Mouse (Mus musculus) thymus, adult 2 months (tissue): ENCODE measurements around the gene Mgat3.

Source experiments
- CTCF ChIP-seq: fragments of 200-500 bp; IDR thresholded peaks from 2 replicates; pipeline ENCODE4 v1.5.1; 2012; ENCODE audit warnings: mild to moderate bottlenecking, control low read depth, low read length, moderate library complexity, borderline replicate concordance; ENCODE audit not compliant: control insufficient read depth, poor library complexity, insufficient read depth; ENCODE audit errors: extremely low read depth
- POLR2A ChIP-seq: fragments of 200-500 bp; IDR thresholded peaks from 2 replicates; pipeline ENCODE4 v1.6.1; 2012; ENCODE audit warnings: mild to moderate bottlenecking, low read length, control low read depth, moderate library complexity; ENCODE audit not compliant: control insufficient read depth, poor library complexity, insufficient read depth; ENCODE audit errors: extremely low read depth

DNA sequence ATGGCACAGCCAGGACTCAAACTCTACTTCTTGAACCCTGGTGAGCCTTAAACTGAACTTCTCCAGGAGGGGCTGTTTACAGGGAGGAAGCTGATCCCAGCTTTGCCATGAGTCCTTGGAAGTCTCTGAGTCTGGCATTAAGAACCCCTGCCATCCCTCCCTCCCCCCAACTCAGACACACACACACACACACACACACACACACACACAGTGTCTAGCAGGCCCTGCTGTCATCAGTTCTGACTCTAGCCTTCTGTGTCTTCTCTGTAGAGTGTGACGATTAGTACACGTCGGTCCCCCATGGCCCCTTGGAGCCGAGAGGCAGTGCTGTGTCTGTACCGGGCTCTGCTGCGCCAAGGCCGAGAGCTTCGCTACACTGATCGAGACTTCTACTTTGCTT lies 62.0 kb downstream of the Mgat3 start, which contains the start of gene AC140267.1:
- TF ChIP-seq POLR2A (no peak), CTCF (no peak)
